Mouse (Mus musculus): ENCODE data around the gene Tmed8. TPM values are rescaled to one million over a fixed set of nuclear protein-coding genes. Genes with fewer than 3 reads are reported as not detected.

The Tmed8 gene
- polyA plus RNA-seq, 1 experiment = 9.7 TPM

GRCm38 (mm10) chr12:87142156-87142555 lies 58.1 kb downstream of the Tmed8 start:
- H3K4me3 ChIP-seq (ENCODE audit: insufficient read depth, low read length) = no peak overlapping the region
- no peak overlapping the region for H3K27ac ChIP-seq (ENCODE audit: insufficient read depth, low read depth, low read length)
- no peak for TF ChIP-seq POLR2A (IDR thresholded peaks at IDR 0.05; ENCODE audit: borderline replicate concordance, low read depth, low read length)
- no peak for TF ChIP-seq CTCF (IDR thresholded peaks at IDR 0.05; ENCODE audit: low read depth, low read length)
- peaks cover 3% of the 10 kb centered on the region; the same call in 1 of the 2 replicates for H3K4me1 ChIP-seq (ENCODE audit: control insufficient read depth, insufficient read depth, low read length)

- TF ChIP-seq POLR2A (IDR thresholded peaks at IDR 0.05; ENCODE audit: borderline replicate concordance, low read depth, low read length) (no peak), CTCF (IDR thresholded peaks at IDR 0.05; ENCODE audit: low read depth, low read length) (no peak)
Measured at GRCm38 (mm10) chr12:87138768-87139167, 61.5 kb downstream of the Tmed8 start.

DNA sequence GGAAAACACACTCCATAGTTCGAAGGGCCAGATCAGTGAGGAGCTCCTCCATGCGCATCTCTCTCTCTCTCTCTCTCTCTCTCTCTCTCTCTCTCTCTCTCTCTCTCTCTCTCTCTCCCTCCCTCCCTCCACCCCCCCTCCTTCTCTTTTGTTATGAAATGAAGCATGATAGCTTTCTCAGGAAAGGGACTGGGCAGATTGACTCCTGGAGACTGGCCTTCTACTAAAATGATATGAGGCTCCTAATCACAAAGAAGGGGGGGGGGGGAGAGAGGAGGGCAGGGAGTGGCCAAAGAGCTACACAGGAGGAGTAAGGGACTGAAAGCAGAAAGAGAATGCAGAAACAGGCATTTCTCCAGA lies 61.9 kb downstream of the Tmed8 start:
- Histone ChIP-seq H3K4me1 (ENCODE audit: control insufficient read depth, insufficient read depth, low read length) (peaks cover 3% of the 10 kb centered on the region; the same call in 1 of the 2 replicates), H3K4me3 (ENCODE audit: insufficient read depth, low read length) (no peak overlapping the region), H3K27ac (ENCODE audit: insufficient read depth, low read depth, low read length) (no peak overlapping the region)
- TF ChIP-seq POLR2A (IDR thresholded peaks at IDR 0.05; ENCODE audit: borderline replicate concordance, low read depth, low read length) (no peak), CTCF (IDR thresholded peaks at IDR 0.05; ENCODE audit: low read depth, low read length) (no peak)

More at GRCm38 (mm10) chr12:87138768-87139167, 61.5 kb downstream of the Tmed8 start:
- Histone ChIP-seq H3K27ac (ENCODE audit: insufficient read depth, low read depth, low read length) (no peak overlapping the region), H3K4me1 (ENCODE audit: control insufficient read depth, insufficient read depth, low read length) (peaks cover 3% of the 10 kb centered on the region; the same call in 1 of the 2 replicates), H3K4me3 (ENCODE audit: insufficient read depth, low read length) (no peak overlapping the region)

DNA sequence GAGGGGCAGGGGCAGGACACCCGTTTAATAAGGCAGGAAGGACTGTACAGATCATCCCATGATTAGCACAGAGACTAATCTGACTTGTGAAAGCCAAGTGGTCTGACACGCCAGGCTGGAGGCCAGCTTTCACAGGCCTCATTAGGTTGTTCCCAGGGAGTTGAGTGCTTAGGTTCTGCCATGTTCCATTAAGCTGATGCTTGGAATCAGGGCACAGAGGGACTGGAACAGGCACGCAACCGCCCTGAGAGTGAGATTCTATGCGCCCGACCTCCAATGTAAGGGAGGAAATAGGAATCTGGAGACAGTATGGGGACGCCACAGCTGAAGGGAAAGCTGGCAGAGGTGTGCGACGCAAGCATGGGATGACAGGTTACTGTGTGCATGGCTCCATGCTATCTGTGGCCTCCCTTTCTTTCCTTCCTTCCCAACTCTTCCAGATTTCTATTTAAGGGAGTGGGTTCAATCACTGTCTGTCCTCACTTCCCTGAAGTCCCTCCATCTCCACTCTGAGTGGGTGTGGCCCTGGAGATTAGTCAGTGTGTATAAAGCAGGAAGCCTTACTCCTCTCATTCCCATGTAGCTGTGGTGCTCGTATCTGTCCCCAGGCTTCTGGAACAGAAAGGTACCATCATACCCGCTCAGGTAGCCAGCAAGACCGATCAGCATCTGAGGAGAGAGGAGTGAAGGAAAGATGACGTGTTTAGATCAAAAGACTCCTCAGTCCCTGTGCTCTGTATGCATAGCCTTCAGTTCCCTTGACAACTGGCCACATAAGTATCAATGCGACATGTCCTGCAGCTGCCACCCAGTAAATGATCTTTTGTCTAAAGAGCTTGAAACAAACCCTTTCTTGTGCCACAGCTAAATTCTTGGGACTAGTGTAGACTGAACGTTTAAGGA lies 62.6 kb downstream of the Tmed8 start:
- TF ChIP-seq POLR2A (IDR thresholded peaks at IDR 0.05; ENCODE audit: borderline replicate concordance, low read depth, low read length) (no peak), CTCF (IDR thresholded peaks at IDR 0.05; ENCODE audit: low read depth, low read length) (no peak)
- no peak overlapping the region for H3K4me3 ChIP-seq (ENCODE audit: insufficient read depth, low read length)
- peaks cover 3% of the 10 kb centered on the region; the same call in 1 of the 2 replicates for H3K4me1 ChIP-seq (ENCODE audit: control insufficient read depth, insufficient read depth, low read length)
- H3K27ac ChIP-seq (ENCODE audit: insufficient read depth, low read depth, low read length) = no peak overlapping the region

DNA sequence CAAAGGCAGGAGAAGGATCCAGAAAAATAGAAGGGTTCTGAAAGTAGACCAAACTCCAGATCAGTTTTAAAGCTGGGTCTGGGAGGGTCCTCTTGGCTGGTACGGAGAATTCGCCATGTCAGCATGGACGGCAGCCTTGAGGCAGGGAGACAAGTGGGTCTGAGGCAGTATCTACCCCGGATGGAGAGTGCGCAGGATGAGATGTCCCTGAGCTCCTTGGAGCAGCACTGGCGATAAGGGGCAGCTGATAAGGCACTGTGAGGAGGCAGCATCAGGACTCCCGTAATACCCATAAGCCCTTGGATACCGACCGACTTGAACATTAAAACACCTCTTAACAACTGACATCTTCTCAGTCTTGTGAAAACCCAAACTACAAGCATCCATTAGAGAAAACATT lies 67.5 kb downstream of the Tmed8 start:
- Histone ChIP-seq H3K27ac (ENCODE audit: insufficient read depth, low read depth, low read length) (no peak overlapping the region), H3K4me1 (ENCODE audit: control insufficient read depth, insufficient read depth, low read length) (no peaks in the 10 kb centered on the region), H3K4me3 (ENCODE audit: insufficient read depth, low read length) (no peak overlapping the region)
- TF ChIP-seq CTCF (IDR thresholded peaks at IDR 0.05; ENCODE audit: low read depth, low read length) (no peak), POLR2A (IDR thresholded peaks at IDR 0.05; ENCODE audit: borderline replicate concordance, low read depth, low read length) (no peak)

- Histone ChIP-seq H3K4me1 (ENCODE audit: control insufficient read depth, insufficient read depth, low read length) (no peaks in the 10 kb centered on the region), H3K4me3 (ENCODE audit: insufficient read depth, low read length) (no peak overlapping the region)
- no peak for TF ChIP-seq CTCF (IDR thresholded peaks at IDR 0.05; ENCODE audit: low read depth, low read length)
Measured at GRCm38 (mm10) chr12:87132210-87132609, 68.0 kb downstream of the Tmed8 start.

GRCm38 (mm10) chr12:87131619-87132018 lies 68.6 kb downstream of the Tmed8 start:
- H3K27ac ChIP-seq (ENCODE audit: insufficient read depth, low read depth, low read length) = no peak overlapping the region
- H3K4me1 ChIP-seq (ENCODE audit: control insufficient read depth, insufficient read depth, low read length) = no peaks in the 10 kb centered on the region
- H3K4me3 ChIP-seq (ENCODE audit: insufficient read depth, low read length) = no peak overlapping the region
- peak; percentile 47 for TF ChIP-seq CTCF (IDR thresholded peaks at IDR 0.05; ENCODE audit: low read depth, low read length)
- no peak for TF ChIP-seq POLR2A (IDR thresholded peaks at IDR 0.05; ENCODE audit: borderline replicate concordance, low read depth, low read length)

More at GRCm38 (mm10) chr12:87132210-87132609, 68.0 kb downstream of the Tmed8 start:
- H3K27ac ChIP-seq (ENCODE audit: insufficient read depth, low read depth, low read length) = no peak overlapping the region

DNA sequence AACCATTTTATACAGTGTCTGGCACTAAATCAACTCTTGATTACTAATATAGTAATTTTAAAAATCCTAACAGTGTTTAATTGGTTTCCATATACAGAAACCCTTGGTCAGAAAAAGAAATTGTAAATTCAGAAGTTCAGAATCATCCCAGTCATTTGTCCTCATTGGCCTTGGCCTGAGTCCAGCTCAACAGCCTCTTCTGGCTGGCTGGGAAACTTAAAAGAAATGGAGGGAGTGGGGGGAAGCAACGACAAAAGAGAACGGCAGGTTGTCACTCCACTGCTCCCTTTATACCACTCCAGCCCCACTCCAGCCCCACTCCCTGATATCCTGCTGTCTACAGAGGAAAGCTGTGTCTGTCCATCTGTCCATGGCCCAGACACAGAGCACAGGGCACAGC lies 69.1 kb downstream of the Tmed8 start:
- TF ChIP-seq CTCF (IDR thresholded peaks at IDR 0.05; ENCODE audit: low read depth, low read length) (no peak), POLR2A (IDR thresholded peaks at IDR 0.05; ENCODE audit: borderline replicate concordance, low read depth, low read length) (no peak)
- no peak overlapping the region for H3K27ac ChIP-seq (ENCODE audit: insufficient read depth, low read depth, low read length)
- no peaks in the 10 kb centered on the region for H3K4me1 ChIP-seq (ENCODE audit: control insufficient read depth, insufficient read depth, low read length)
- no peak overlapping the region for H3K4me3 ChIP-seq (ENCODE audit: insufficient read depth, low read length)

DNA sequence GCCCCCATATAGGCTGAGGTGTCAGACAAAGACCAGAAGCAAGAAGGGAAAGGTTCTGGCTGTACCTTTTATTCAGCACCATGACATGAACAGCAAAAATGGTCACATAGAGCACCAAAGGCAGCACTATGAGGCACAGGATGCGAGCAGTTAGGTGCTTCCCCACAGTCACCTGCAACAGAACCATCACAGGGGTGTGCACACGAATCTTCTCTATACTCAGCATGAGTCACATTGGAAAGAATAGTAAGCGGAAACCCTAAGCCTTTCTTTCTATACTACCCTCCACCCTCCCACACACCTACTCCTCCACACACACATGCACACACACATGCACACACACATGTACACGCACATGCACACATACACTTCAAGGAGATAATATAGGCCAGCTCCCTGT lies 70.0 kb downstream of the Tmed8 start:
- Histone ChIP-seq H3K27ac (ENCODE audit: insufficient read depth, low read depth, low read length) (no peak overlapping the region), H3K4me1 (ENCODE audit: control insufficient read depth, insufficient read depth, low read length) (no peaks in the 10 kb centered on the region), H3K4me3 (ENCODE audit: insufficient read depth, low read length) (no peak overlapping the region)
- TF ChIP-seq CTCF (IDR thresholded peaks at IDR 0.05; ENCODE audit: low read depth, low read length) = no peak
- no peak for TF ChIP-seq POLR2A (IDR thresholded peaks at IDR 0.05; ENCODE audit: borderline replicate concordance, low read depth, low read length)

DNA sequence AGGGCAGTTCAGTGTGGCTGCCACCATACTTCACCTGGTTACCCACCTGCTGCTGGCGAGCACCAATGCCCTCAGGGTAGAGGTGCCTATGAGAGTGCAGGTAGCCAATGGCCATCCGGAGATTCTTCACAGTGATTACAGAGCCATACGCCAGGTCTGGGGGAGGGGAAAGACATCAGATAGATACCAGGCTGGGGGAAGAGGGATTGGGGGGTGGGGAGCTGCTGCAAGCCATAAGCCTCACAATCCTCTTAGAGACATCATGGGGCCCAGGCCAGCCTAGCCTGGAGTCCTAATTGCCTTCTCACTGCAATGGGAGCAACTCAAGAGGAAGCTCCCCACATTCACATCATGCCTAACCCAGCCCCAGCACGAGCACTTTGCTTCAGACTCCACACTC lies 73.0 kb downstream of the Tmed8 start:
- Histone ChIP-seq H3K4me3 (ENCODE audit: insufficient read depth, low read length) (no peak overlapping the region), H3K4me1 (ENCODE audit: control insufficient read depth, insufficient read depth, low read length) (no peaks in the 10 kb centered on the region), H3K27ac (ENCODE audit: insufficient read depth, low read depth, low read length) (no peak overlapping the region)
- no peak for TF ChIP-seq CTCF (IDR thresholded peaks at IDR 0.05; ENCODE audit: low read depth, low read length)
- TF ChIP-seq POLR2A (IDR thresholded peaks at IDR 0.05; ENCODE audit: borderline replicate concordance, low read depth, low read length) = no peak
